Mouse (Mus musculus): ENCODE data around the gene Fam161a. TPM values are rescaled to one million over a fixed set of nuclear protein-coding genes. Genes with fewer than 3 reads are reported as not detected.

The Fam161a gene
- total RNA-seq, 2 experiments from 2014 or later, result 4.6 to 5.2 TPM

- no peak for DNase-seq (ENCODE audit: low spot score in 2 of 2)
- peak overlapping the region; percentile 44; the same call in 1 of the 2 replicates for H3K27ac ChIP-seq
- H3K4me3 ChIP-seq, result no peak overlapping the region; the same call in 1 of the 2 replicates
- no peak for TF ChIP-seq CTCF (conservative IDR thresholded peaks at IDR 0.05)
These were observed 28.1 kb upstream of the Fam161a start for GRCm38 (mm10) chr11:22979221-22979620.

DNA sequence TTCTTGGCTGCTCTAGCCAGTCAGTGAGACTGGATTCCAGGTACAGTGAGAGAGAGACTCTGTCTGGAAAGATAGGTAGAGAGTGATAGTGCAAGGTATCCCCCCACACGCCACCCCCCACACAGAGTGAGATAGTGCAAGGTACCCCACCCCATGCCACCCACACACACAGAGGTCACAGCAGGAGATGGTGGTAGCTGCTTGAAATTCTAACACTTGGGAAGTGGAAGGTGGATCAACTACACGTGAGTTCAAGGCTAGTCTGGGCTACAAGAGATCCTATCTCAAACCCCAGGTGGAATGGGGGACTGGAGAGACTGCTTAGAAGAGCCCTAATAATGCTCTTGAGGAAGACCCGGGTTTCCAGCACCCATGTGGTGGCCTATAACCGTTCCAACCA is 26.3 kb upstream of the Fam161a start:
- TF ChIP-seq CTCF (conservative IDR thresholded peaks at IDR 0.05), result no peak
- no peak for DNase-seq (ENCODE audit: low spot score in 2 of 2)
- Histone ChIP-seq H3K27ac (peak overlapping the region; percentile 92; the same call in 1 of the 2 replicates), H3K4me3 (peak overlapping the region; percentile 85)

DNA sequence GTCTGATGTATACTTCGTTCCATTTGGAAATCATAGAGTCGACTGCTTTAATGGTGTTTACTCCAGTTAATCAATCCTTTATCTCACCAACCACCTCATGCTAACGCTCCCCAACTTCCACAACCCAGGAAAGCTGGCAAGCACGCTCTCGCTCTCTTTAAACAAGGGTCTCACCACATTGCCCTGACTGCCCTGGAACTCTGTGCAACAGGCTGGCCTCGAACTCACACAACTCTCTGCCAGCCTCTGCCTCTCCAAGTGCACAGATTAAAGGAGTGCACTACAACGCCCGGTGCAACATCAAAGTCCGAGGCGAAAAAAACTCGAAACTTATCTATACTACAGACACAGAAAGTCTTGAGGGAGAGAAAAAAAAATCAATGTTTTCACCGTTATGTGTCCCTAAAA is 25.8 kb upstream of the Fam161a start:
- no peak for DNase-seq (ENCODE audit: low spot score in 2 of 2)
- no peak for TF ChIP-seq CTCF (conservative IDR thresholded peaks at IDR 0.05)
- Histone ChIP-seq H3K4me3 (peak overlapping the region; percentile 85), H3K27ac (peak overlapping the region; percentile 92)

- TF ChIP-seq CTCF (conservative IDR thresholded peaks at IDR 0.05), result peak; percentile 87
- Histone ChIP-seq H3K4me3 (peak within 1 kb of the TSS; percentile 85), H3K27ac (peak within 1 kb of the TSS; percentile 92)
- peak; percentile 92 to 98 for DNase-seq (ENCODE audit: low spot score in 2 of 2)
These were observed 25.2 kb upstream of the Fam161a start, which contains the start of the genes Gm28048 and Commd1 for GRCm38 (mm10) chr11:22981984-22982757. TSS of gene Gm28048 (minus strand) at chr11:22982090. TSS of gene Commd1 (minus strand) at chr11:22982382.

DNA sequence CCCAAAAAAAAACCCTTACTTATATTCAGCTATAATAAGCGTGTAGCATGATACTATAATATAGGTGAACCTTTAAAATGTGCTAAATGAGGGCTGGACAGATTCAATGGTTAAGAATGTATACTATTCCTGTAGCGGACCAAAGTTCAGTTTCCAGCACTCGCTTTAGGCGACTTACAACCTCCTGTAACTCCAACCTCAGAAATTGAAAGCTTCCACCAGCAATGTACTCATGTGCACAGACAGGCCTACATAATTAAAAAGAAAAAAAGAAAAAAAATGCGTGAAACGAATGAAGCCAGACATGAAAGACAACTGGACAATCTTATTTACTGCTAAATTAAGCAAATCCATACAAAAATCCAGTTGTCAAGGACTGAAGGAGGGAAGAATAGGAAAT is 24.5 kb upstream of the Fam161a start:
- peak overlapping the region; percentile 92; the same call in 1 of the 2 replicates for H3K27ac ChIP-seq
- peak overlapping the region; percentile 85 for H3K4me3 ChIP-seq
- TF ChIP-seq CTCF (conservative IDR thresholded peaks at IDR 0.05), result no peak
- no peak for DNase-seq (ENCODE audit: low spot score in 2 of 2)

DNA sequence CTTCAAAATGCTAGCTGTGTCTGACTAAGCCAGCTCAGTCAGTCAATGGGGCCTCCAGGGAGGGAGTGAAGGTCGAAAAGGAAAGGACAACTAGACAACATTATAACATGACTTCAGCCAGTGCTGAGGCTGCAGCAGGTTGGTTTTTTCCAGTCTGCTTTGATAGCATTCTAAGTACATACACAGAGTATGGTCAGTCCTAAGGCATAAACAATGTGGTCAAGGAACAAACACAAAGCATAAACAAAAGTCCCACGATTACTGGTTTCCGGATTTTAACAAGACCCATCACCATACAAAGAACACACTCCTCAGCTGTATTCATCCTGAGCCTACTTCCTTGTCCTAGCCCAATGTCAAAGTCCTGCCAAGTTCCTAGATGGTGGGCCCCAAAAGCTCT is 21.8 kb upstream of the Fam161a start:
- no peak for TF ChIP-seq CTCF (conservative IDR thresholded peaks at IDR 0.05)
- Histone ChIP-seq H3K4me3 (no peak overlapping the region), H3K27ac (no peak overlapping the region)
- DNase-seq (ENCODE audit: low spot score in 2 of 2), result no peak

DNA sequence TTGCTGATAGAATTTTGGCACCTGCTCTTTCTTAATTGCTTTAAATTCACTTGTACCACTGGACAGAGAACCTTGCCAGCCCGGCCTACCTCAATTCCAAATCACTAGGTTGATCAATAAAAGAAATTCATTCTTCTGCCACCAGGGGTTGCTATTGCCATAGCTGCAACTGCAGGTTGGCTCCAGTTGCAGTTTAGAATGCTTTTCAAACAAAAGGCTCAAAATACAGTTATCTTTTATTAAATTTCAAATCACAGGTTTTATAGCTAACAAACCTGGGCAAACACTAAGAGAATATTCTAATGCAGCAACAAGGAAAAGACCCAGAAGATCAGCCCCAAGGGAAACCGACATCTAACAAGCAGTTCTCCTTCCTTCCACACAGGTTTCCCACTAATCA is 20.0 kb upstream of the Fam161a start:
- Histone ChIP-seq H3K4me3 (no peak overlapping the region), H3K27ac (no peak overlapping the region)
- TF ChIP-seq CTCF (conservative IDR thresholded peaks at IDR 0.05), result peak; percentile 92
- peak in 1 of 2 experiments; percentile 62 for DNase-seq (ENCODE audit: low spot score in 2 of 2)

- DNase-seq (ENCODE audit: low spot score in 2 of 2), result no peak
- Histone ChIP-seq H3K27ac (peak overlapping the region; percentile 92), H3K4me3 (peak overlapping the region; percentile 69)
- no peak for TF ChIP-seq CTCF (conservative IDR thresholded peaks at IDR 0.05)
These were observed 17.5 kb upstream of the Fam161a start for GRCm38 (mm10) chr11:22989786-22990185.

DNA sequence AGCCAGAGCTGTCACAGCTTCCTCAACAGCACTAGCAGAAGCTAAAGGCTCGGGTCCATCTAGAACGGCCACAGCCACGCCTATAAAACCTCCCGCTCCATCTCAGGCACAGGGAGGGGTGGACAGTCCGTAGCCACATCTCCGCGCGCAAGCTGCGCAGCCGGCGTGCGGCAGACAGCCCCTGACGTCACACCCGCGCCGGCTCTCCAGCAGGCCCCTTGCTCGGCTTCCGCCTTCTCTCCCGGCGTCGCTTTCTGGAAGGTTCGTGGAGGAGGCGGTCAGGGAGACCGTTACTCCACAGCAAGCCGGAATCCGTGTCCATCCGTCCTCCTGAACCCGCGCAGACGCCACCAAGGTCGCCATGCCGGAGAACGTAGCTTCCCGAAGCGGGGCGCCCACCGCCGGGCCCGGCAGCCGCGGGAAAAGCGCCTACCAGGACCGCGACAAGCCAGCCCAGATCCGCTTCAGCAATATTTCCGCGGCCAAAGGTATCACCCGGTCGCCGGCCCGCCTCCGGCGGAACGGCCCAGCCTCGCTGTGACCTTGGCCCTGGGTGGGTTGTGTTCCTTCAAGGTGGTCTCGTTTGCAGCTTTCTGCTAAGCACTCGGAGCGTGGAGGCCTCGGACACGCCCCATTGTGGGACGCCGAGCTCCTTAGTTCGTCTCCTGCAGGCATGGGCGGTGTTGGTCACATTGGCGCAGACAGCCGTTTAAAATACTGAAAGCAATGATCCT is 16.8 kb upstream of the Fam161a start, which contains the start of gene Cct4:
Cct4 (plus strand) TSS at position 127 of the 734 bp plus-strand sequence.
- H3K27ac ChIP-seq, result peak within 1 kb of the TSS; percentile 92
- peak; percentile 92 to 94 for DNase-seq (ENCODE audit: low spot score in 2 of 2)

GRCm38 (mm10) chr11:22991218-22991835 is 16.0 kb upstream of the Fam161a start:
- H3K27ac ChIP-seq, result peak overlapping the region; percentile 92
- no peak for DNase-seq (ENCODE audit: low spot score in 2 of 2)

More for the DNA sequence above, 16.8 kb upstream of the Fam161a start, which contains the start of gene Cct4:
- no peak for TF ChIP-seq CTCF (conservative IDR thresholded peaks at IDR 0.05)
- H3K4me3 ChIP-seq, result peak within 1 kb of the TSS; percentile 69

GRCm38 (mm10) chr11:22994271-22994670 is 13.1 kb upstream of the Fam161a start:
- H3K27ac ChIP-seq, result no peak overlapping the region
- H3K4me3 ChIP-seq, result no peak overlapping the region

More at GRCm38 (mm10) chr11:22991218-22991835, 16.0 kb upstream of the Fam161a start:
- peak overlapping the region; percentile 69 for H3K4me3 ChIP-seq
- TF ChIP-seq CTCF (conservative IDR thresholded peaks at IDR 0.05), result no peak; the same call in 1 of the 2 replicates

GRCm38 (mm10) chr11:22995461-22995860 is 11.9 kb upstream of the Fam161a start:
- H3K27ac ChIP-seq, result no peak overlapping the region
- TF ChIP-seq CTCF (conservative IDR thresholded peaks at IDR 0.05), result no peak
- H3K4me3 ChIP-seq, result no peak overlapping the region
- no peak for DNase-seq (ENCODE audit: low spot score in 2 of 2)

More at GRCm38 (mm10) chr11:22994271-22994670, 13.1 kb upstream of the Fam161a start:
- DNase-seq (ENCODE audit: low spot score in 2 of 2), result no peak
- TF ChIP-seq CTCF (conservative IDR thresholded peaks at IDR 0.05), result no peak
